Mouse (Mus musculus): ENCODE data around the gene Fndc10.
"Not testable (repeated sequence)": the region's sequence is repeated elsewhere in the genome, so short reads cannot be mapped to it uniquely, and the experiment has no call there.

Fndc10 gene

GRCm38 (mm10) chr4:155734951-155735702, 41.0 kb downstream of the Fndc10 start:
- CTCF ChIA-PET: no interaction called here

GRCm38 (mm10) chr4:155735788-155736187, 41.6 kb downstream of the Fndc10 start:
- CTCF ChIA-PET: no interaction called here

DNA sequence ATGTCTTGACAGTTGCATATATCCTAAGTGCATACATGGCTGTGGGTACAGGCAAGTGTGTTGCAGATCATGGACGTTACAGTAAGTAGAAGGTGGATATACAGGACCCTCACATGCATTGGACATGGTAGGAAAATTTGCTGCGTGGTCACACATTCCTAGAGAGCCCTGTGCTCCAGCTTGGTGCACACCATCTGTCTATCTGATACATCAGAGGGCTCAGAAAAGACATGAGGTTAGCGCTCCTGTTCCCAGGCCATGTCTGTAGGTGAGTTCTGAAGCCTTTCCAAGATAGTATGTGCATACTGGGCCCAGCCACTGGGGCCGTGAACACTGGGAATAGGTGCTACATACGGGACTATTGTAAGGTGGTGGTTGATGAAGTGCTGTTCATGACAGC, 42.3 kb downstream of the Fndc10 start:
- CTCF ChIA-PET: no interaction called here

- CTCF ChIA-PET: no interaction called here
These were observed 44.1 kb downstream of the Fndc10 start for GRCm38 (mm10) chr4:155738262-155738661.

GRCm38 (mm10) chr4:155739152-155739551, 45.0 kb downstream of the Fndc10 start:
- CTCF ChIA-PET: no interaction called here

DNA sequence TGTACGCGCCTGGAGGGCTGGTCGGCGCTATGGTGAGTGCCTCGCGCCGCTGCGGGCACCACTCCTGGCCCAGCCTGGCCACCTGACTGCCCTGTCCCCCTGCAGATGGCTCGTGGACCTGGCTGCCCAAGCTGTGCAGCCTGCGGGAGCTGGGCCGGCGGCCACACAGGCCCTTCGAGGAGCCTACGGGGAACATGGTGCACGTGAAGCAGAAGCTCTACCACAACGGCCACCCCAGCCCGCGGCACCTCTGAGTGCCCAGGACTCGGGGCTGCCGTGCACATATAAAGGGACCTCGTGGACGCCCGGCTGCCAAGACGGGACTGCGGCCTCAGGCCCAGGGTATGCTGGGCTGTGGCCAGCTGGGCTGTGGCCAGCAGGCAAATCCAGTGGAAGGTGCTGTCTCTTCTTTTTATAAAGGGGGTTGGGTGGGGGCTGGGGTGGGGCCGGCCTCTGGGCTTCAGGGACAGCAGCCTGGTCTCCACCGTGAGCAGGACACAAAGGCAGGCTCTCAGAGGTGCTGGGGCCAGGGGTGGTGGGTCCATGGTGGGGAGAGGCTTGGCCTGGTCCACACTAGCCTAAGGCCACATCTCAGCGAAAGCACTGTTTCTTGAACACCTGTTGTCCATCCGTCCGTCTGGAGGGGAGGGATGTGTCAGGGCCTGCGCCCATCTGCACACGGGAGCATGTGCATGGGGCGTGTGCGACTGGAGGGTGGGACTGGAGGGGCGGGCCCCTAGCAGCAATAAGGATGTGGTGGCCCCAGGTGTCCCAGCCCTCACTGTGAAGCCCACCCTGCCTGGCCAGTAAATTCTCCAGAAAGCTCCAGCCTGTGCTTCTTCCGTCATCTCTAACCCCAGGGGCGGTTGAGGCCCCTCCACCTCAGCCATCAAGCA, 45.8 kb downstream of the Fndc10 start:
- CTCF ChIA-PET: no interaction called here

- CTCF ChIA-PET: not testable (repeated sequence)
These were observed 46.5 kb downstream of the Fndc10 start for GRCm38 (mm10) chr4:155740681-155741080.

- CTCF ChIA-PET: no interaction called here
These were observed 48.5 kb downstream of the Fndc10 start for GRCm38 (mm10) chr4:155742684-155743083.

DNA sequence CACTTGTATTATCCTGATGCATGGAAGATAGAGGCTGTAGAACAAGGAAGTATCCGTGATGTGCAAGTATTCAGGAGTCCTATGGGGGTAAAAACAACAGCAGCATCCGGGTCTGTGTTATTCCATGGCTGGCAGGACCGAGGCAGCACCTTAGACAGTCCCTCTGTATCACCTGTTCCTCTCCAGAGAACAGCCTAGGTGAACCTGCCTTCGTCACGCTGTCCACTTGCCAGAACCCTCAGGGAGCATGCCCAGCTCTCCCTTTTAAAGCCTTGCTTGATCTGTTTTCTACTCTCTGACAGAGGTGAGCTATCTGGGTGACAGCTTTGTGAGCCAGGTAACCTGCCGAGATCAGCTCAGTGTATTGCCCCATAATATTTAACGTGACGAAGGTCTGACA, 50.3 kb downstream of the Fndc10 start:
- CTCF ChIA-PET: no interaction called here

DNA sequence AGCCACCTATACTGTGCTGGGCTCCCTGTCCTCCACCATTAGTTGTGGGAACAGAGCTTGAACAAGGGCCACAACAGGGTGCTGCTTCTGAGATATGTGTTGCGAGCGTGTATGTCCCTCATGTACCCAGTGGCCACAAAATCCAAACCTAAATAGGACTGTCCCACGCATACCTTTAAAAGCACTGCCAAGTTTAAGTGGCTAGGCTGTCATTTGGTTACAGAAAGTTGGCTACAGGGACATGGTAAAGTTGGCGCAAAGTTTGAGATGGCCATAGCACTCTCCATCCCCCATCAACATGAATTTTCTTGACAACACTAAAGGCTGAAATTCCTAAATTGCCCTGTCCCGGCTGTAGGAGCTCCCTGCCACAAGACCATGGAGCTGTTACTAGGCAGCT, 51.0 kb downstream of the Fndc10 start:
- CTCF ChIA-PET: no interaction called here
